Mouse (Mus musculus) hindbrain, embryonic 12.5 days (tissue): Measurements from ENCODE around the gene Ccnj. TPM values are rescaled to one million over a fixed set of nuclear protein-coding genes. Genes with fewer than 3 reads are reported as not detected.
A peak's percentile ranks its signal among the peaks of the same experiment; 100 is the strongest.

Experiments used
- ATAC-seq: fragments of 200-750 bp; cut with Nextera tagmentation; 2 replicates; pipeline ENCODE4 v1.8.0; 2017; ENCODE audit warnings: moderate TSS enrichment; ENCODE audit not compliant: low FRiP score
- H3K27ac ChIP-seq: fragments of 300-500 bp; sonication (generic); 2 replicates; pipeline ENCODE4 v1.5.1; 2016; ENCODE audit warnings: mild to moderate bottlenecking
- H3K27me3 ChIP-seq: fragments of 300-500 bp; sonication (generic); 2 replicates; pipeline ENCODE4 v1.6.1; 2016; ENCODE audit warnings: mild to moderate bottlenecking
- H3K36me3 ChIP-seq: fragments of 300-500 bp; sonication (generic); 2 replicates; pipeline ENCODE4 v1.6.1; 2016; ENCODE audit warnings: mild to moderate bottlenecking
- H3K4me1 ChIP-seq: fragments of 300-500 bp; sonication (generic); 2 replicates; pipeline ENCODE4 v1.6.1; 2016
- H3K4me2 ChIP-seq: fragments of 300-500 bp; sonication (generic); replicated peaks from 2 replicates; pipeline ENCODE4 v1.6.1; 2016; ENCODE audit warnings: mild to moderate bottlenecking
- H3K4me3 ChIP-seq: fragments of 300-500 bp; sonication (generic); 2 replicates; pipeline ENCODE4 v1.5.1; 2016; ENCODE audit warnings: mild to moderate bottlenecking
- H3K9ac ChIP-seq: fragments of 300-500 bp; sonication (generic); 2 replicates; pipeline ENCODE4 v1.6.1; 2016; ENCODE audit warnings: mild to moderate bottlenecking, moderate library complexity
- H3K9me3 ChIP-seq: fragments of 300-500 bp; sonication (generic); replicated peaks from 2 replicates; pipeline ENCODE4 v1.6.1; 2016; ENCODE audit warnings: mild to moderate bottlenecking
- WGBS: fragments of 180-500 bp; shearing (Covaris S2); methylation state at CpG from one replicate; pipeline ENCODE4 v1.1.7; 2016; 5-methylcytosine and 5-hydroxymethylcytosine counted together
- polyA plus RNA-seq: library from polyadenylated mRNA; unstranded; fragments of >200 nt; fragmentation: Nextera tagmentation; extraction: Ambion mirVana; gene quantifications from 2 replicates; pipeline ENCODE4 v1.2.1, GENCODE M21; 2016

Ccnj gene
- polyA plus RNA-seq, 1 experiment from 2014 or later = 27.8 TPM

GRCm38 (mm10) chr19:40825636-40826035 lies 5.4 kb upstream of the Ccnj start:
- Histone ChIP-seq H3K4me2 (no peak overlapping the region), H3K9me3 (no peaks in the 10 kb centered on the region), H3K4me3 (no peak overlapping the region), H3K9ac (no peak overlapping the region), H3K36me3 (no peaks in the 10 kb centered on the region), H3K27ac (no peak overlapping the region), H3K4me1 (peaks cover 7% of the 10 kb centered on the region), H3K27me3 (no peaks in the 10 kb centered on the region)
- 68% methylated on average over 5 of the region's 5 CpGs for WGBS
- no peak for ATAC-seq

DNA sequence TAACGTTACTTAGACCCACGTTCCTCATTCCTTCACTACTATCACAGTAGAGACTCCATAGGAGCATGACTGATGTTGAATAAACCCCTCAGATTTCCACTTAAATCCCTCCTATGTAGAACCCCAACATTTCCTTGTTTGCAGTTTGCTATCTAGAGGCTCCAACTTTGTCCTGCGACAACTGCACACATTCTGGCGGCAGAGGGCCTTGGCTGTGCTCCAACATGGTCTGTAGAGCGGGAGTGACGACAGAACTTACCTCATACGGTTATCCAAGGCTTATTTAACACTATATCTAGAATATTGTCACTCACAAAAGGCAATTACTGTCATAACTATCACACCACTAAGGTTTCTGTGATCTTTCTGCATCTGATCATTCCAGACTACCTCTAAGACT lies 4.3 kb upstream of the Ccnj start:
- peaks cover 7% of the 10 kb centered on the region for H3K4me1 ChIP-seq
- H3K9me3 ChIP-seq = no peaks in the 10 kb centered on the region
- WGBS = 85% methylated on average over 7 of the region's 7 CpGs
- no peak overlapping the region for H3K27ac ChIP-seq
- H3K36me3 ChIP-seq = no peaks in the 10 kb centered on the region
- no peak for ATAC-seq
- no peak overlapping the region for H3K9ac ChIP-seq
- no peak overlapping the region for H3K4me2 ChIP-seq
- no peak overlapping the region for H3K4me3 ChIP-seq
- no peaks in the 10 kb centered on the region for H3K27me3 ChIP-seq

DNA sequence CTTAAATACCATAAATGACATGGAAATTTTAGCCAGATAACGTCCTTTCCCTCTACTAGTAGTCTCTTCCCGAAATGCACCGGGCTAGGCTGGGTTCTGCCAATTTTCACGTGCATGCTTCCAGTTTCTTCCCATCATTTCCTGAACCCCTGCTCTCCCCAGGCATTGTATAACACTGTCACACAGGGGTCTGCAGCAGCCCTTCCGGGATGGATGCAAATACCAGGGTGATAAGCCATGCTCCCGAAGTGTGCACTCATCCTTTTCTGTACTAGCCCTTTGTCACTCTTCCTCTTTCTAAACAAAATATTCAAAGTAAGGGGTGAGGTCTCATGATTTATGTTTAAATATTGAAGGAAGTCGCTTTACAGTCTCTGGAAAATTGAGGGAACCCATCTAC lies 881 bp upstream of the Ccnj start:
- Histone ChIP-seq H3K4me2 (peak overlapping the region; percentile 86), H3K9ac (peak overlapping the region; percentile 97), H3K27me3 (no peaks in the 10 kb centered on the region), H3K4me3 (peak overlapping the region; percentile 91), H3K36me3 (no peaks in the 10 kb centered on the region), H3K9me3 (no peaks in the 10 kb centered on the region), H3K4me1 (peaks cover 38% of the 10 kb centered on the region), H3K27ac (peak overlapping the region; percentile 96)
- ATAC-seq = no peak
- 65% methylated on average over 7 of the region's 7 CpGs for WGBS

DNA sequence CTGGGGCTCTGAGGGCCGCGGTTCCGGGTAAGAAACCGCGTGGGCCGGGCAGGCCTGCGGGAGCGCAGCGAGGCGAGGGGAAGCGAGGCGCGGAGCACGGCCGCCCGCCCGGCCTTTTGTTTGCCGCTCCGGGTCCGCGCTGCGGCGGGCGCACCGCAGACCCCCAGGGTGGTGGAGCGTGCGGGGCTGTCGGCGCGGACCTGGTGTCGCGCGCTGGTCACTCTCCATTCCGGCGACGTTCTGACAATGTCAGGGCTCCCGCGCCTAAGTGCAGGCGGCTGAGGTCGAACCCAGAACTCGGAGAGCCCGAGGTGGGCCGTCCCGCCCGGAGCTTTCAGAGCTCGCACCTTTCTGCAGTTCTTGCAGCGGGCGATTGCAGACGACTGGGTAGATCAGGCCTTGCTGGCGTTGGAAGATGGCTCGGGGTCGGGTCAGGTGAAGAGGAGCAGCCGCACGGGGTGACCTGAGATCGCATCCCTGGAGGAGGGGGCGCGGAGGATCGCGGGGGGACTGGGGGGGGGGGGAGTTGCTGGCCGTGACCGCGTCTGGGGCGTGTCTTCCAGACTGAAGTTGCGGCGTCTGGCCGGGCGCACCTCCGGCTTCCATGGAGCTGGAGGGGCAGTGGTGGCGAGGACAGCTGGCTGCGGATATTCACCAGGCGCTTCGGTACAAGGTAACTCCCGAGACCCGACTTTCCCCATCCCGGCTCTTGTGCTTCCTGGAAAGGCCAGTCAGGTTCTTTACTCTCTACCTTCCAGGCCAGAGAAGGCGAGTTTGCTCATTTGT lies 530 bp downstream of the Ccnj start:
- peaks cover 2% of the 10 kb centered on the region; the same call in 1 of the 2 replicates for H3K36me3 ChIP-seq
- H3K4me3 ChIP-seq = peak overlapping the region; percentile 91
- H3K4me1 ChIP-seq = peaks cover 42% of the 10 kb centered on the region
- peak overlapping the region; percentile 97 for H3K9ac ChIP-seq
- peak overlapping the region; percentile 96 for H3K27ac ChIP-seq
- peak overlapping the region; percentile 86 for H3K4me2 ChIP-seq
- under 1% methylated on average over 75 of the region's 76 CpGs for WGBS
- H3K9me3 ChIP-seq = no peaks in the 10 kb centered on the region
- H3K27me3 ChIP-seq = no peaks in the 10 kb centered on the region
- ATAC-seq = peak; percentile 80

DNA sequence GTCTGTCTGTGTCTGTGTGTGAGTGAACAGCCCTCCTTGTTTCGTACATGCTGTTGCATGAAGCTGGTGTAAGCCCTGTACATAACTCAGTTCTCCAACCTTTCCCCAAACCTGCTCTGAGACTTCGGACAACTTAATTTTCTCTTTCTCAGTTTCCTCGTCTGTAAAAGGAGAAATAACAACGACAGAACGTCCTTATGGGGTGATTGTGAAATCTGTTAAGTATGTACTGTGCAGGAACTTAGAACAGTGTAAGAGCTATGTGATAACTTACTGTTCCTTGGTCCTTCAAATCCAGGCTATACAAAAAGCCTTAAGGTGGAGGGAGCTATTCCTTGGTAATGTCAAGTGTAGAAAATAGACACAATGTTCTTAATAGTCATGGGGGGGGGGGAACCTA lies 1.3 kb downstream of the Ccnj start:
- Histone ChIP-seq H3K9me3 (no peaks in the 10 kb centered on the region), H3K4me1 (peaks cover 42% of the 10 kb centered on the region), H3K27ac (no peak overlapping the region), H3K9ac (peak overlapping the region; percentile 97), H3K4me2 (peak overlapping the region; percentile 86), H3K27me3 (no peaks in the 10 kb centered on the region), H3K36me3 (peaks cover 9% of the 10 kb centered on the region; the same call in 1 of the 2 replicates), H3K4me3 (peak overlapping the region; percentile 91)
- WGBS = 43% methylated on average over 5 of the region's 5 CpGs
- ATAC-seq = no peak

- Histone ChIP-seq H3K9ac (no peak overlapping the region), H3K4me1 (peaks cover 42% of the 10 kb centered on the region), H3K36me3 (peaks cover 29% of the 10 kb centered on the region), H3K27ac (no peak overlapping the region), H3K4me3 (no peak overlapping the region), H3K4me2 (no peak overlapping the region), H3K27me3 (no peaks in the 10 kb centered on the region), H3K9me3 (no peaks in the 10 kb centered on the region)
- no peak for ATAC-seq
- 96% methylated on average over 6 of the region's 6 CpGs for WGBS
These were observed 3.4 kb downstream of the Ccnj start for GRCm38 (mm10) chr19:40834436-40834835.

DNA sequence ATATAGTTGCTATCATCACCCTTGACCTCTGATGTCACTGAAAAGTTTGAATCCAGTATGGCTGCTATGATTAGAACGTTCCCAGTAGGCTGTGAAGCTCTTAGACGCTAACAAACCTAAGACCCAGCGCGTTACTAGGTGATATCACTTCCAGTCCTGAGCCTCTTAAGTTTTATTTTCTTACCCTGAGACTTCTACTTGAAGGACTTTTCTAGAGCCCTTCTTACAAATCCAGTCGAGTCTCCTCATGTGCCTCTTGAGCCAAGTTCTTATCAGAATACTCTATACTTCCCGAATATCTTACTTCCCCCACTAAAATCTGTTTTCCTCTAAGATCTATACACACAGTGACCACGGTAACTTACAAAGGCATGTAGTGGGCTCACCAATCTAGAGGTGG lies 7.1 kb downstream of the Ccnj start:
- no peaks in the 10 kb centered on the region for H3K9me3 ChIP-seq
- no peak overlapping the region for H3K4me3 ChIP-seq
- no peak overlapping the region for H3K27ac ChIP-seq
- 95% methylated on average over 7 of the region's 7 CpGs for WGBS
- no peaks in the 10 kb centered on the region for H3K27me3 ChIP-seq
- peaks cover 57% of the 10 kb centered on the region for H3K36me3 ChIP-seq
- H3K4me1 ChIP-seq = peaks cover 24% of the 10 kb centered on the region
- no peak overlapping the region for H3K4me2 ChIP-seq
- no peak overlapping the region for H3K9ac ChIP-seq
- ATAC-seq = no peak

- Histone ChIP-seq H3K4me2 (no peak overlapping the region), H3K27me3 (no peaks in the 10 kb centered on the region), H3K27ac (no peak overlapping the region), H3K4me1 (peaks cover 3% of the 10 kb centered on the region; the same call in 1 of the 2 replicates), H3K36me3 (peaks cover 77% of the 10 kb centered on the region), H3K4me3 (no peak overlapping the region), H3K9me3 (no peaks in the 10 kb centered on the region), H3K9ac (no peak overlapping the region)
- WGBS = 91% methylated on average over 6 of the region's 6 CpGs
- ATAC-seq = no peak
These were observed 9.2 kb downstream of the Ccnj start for GRCm38 (mm10) chr19:40840303-40840702.

GRCm38 (mm10) chr19:40841083-40841482 lies 10.0 kb downstream of the Ccnj start:
- H3K9ac ChIP-seq = no peak overlapping the region
- H3K4me2 ChIP-seq = no peak overlapping the region
- no peaks in the 10 kb centered on the region for H3K9me3 ChIP-seq
- H3K4me1 ChIP-seq = no peaks in the 10 kb centered on the region
- H3K4me3 ChIP-seq = no peak overlapping the region
- ATAC-seq = no peak
- WGBS = 97% methylated on average over 6 of the region's 6 CpGs
- H3K27me3 ChIP-seq = no peaks in the 10 kb centered on the region
- H3K36me3 ChIP-seq = peaks cover 85% of the 10 kb centered on the region
- no peak overlapping the region for H3K27ac ChIP-seq

- Histone ChIP-seq H3K4me2 (no peak overlapping the region), H3K9ac (no peak overlapping the region), H3K4me1 (no peaks in the 10 kb centered on the region), H3K27ac (no peak overlapping the region), H3K36me3 (peaks cover 86% of the 10 kb centered on the region), H3K9me3 (no peaks in the 10 kb centered on the region), H3K27me3 (no peaks in the 10 kb centered on the region), H3K4me3 (no peak overlapping the region)
- ATAC-seq = no peak
- 89% methylated on average over 13 of the region's 13 CpGs for WGBS
These were observed 10.5 kb downstream of the Ccnj start for GRCm38 (mm10) chr19:40841593-40841992.

- Histone ChIP-seq H3K9ac (no peak overlapping the region), H3K4me2 (no peak overlapping the region), H3K36me3 (peaks cover 82% of the 10 kb centered on the region), H3K4me3 (no peak overlapping the region), H3K4me1 (no peaks in the 10 kb centered on the region), H3K27me3 (no peaks in the 10 kb centered on the region), H3K9me3 (no peaks in the 10 kb centered on the region), H3K27ac (no peak overlapping the region)
- 92% methylated on average over 13 of the region's 13 CpGs for WGBS
- ATAC-seq = no peak
These were observed 13.7 kb downstream of the Ccnj start for GRCm38 (mm10) chr19:40844731-40845130.

- WGBS = 81% methylated on average over 12 of the region's 12 CpGs
These were observed 18.3 kb downstream of the Ccnj start for GRCm38 (mm10) chr19:40849391-40849790.

GRCm38 (mm10) chr19:40859555-40859954 lies 28.5 kb downstream of the Ccnj start:
- H3K4me1 ChIP-seq = no peaks in the 10 kb centered on the region
- H3K9ac ChIP-seq = no peak overlapping the region
- no peak for ATAC-seq
- H3K27me3 ChIP-seq = peaks cover 11% of the 10 kb centered on the region; the same call in 1 of the 2 replicates
- WGBS = 78% methylated on average over 4 of the region's 4 CpGs
- H3K27ac ChIP-seq = no peak overlapping the region
- H3K9me3 ChIP-seq = no peaks in the 10 kb centered on the region
- no peak overlapping the region for H3K4me3 ChIP-seq
- no peaks in the 10 kb centered on the region for H3K36me3 ChIP-seq
- no peak overlapping the region for H3K4me2 ChIP-seq

More at GRCm38 (mm10) chr19:40849391-40849790, 18.3 kb downstream of the Ccnj start:
- Histone ChIP-seq H3K27ac (no peak overlapping the region), H3K36me3 (peaks cover 58% of the 10 kb centered on the region), H3K4me3 (no peak overlapping the region), H3K4me2 (no peak overlapping the region), H3K9ac (no peak overlapping the region), H3K4me1 (no peaks in the 10 kb centered on the region), H3K9me3 (no peaks in the 10 kb centered on the region), H3K27me3 (no peaks in the 10 kb centered on the region)
- ATAC-seq = no peak
